Mouse (Mus musculus): ENCODE measurements around the gene 9130213A22Rik.

The 9130213A22Rik gene

GRCm38 (mm10) chr11:69075764-69076479, 46.5 kb downstream of the 9130213A22Rik start:
- no peak for DNase-seq (ENCODE audit: extremely low read depth, low read depth)

DNA sequence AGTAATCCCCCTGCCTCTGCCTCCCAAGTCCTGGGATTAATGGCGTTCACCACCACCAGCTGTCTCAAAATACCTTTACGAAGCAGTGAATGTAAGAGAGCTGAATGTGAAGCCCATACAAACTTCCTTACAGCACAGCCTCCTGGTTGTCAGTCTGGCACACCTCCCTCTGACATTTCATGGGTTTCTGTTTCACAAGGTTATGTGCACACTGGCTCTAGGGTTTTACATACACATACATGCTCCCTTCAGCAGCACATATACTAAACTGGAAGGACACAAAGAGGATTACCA, 47.7 kb downstream of the 9130213A22Rik start:
- DNase-seq (ENCODE audit: extremely low read depth, low read depth) = no peak

- no peak for DNase-seq (ENCODE audit: extremely low read depth, low read depth)
Measured at GRCm38 (mm10) chr11:69073951-69074775, 48.2 kb downstream of the 9130213A22Rik start.

DNA sequence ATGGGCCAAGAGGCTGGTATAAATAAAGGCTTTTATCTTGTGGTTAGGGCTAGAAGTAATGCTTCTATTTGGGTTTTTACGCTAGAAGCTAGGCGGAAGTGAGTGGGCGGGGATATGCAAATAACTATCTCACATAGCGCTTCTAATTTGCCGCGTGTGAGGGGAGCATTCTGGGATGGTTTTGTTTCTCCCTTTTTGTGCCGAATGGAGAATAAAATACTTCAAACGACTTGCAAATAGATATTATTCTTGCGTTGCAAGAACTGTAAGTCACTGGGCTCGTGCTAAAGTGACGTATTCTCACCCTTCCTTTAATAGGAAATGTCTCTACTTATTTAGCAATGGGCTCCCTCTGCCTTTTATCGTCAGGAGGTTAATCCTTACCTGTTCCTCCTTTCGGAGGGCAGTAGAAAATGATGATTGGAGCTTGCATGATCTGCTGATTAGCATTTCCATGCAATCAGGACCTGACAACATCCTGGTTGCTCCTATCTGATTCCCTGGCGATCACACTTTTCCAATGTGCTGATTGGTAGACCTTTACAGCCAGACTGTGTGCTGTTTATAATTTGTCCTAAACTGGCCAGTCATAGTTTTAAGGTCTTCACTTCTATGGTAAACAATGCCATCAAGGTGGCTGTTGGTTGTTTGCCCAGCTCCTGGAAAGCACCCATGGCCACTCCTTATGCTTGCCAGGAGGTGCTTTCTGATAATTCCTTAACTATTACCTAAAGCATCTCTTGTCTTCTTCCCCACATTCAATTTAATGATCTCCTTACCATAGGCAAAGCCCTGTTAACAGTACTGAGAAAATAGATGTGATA, 49.1 kb downstream of the 9130213A22Rik start:
- peak; percentile 99 for DNase-seq (ENCODE audit: extremely low read depth, low read depth)

- DNase-seq (ENCODE audit: extremely low read depth, low read depth) = no peak
Measured at GRCm38 (mm10) chr11:69072666-69073064, 49.7 kb downstream of the 9130213A22Rik start.

DNA sequence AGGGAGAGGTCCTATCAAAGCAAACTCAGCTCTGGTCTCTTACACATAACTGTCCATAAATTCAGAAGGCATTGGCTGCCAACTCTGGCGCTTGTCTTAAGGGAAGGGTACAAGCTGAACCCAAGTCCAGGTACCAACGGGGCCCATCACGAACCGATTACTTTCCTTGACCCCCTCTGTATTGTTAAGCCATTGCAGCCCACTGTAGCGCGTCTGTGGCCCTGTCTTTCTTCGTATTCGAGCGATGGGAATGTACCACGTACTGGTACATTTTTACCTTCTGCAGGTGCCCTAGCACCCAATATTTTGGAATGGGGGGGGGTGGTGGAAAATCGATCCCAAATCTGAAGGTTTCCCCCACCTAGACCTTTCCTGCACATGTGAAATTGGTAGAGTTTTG, 50.2 kb downstream of the 9130213A22Rik start:
- DNase-seq (ENCODE audit: extremely low read depth, low read depth) = no peak

DNA sequence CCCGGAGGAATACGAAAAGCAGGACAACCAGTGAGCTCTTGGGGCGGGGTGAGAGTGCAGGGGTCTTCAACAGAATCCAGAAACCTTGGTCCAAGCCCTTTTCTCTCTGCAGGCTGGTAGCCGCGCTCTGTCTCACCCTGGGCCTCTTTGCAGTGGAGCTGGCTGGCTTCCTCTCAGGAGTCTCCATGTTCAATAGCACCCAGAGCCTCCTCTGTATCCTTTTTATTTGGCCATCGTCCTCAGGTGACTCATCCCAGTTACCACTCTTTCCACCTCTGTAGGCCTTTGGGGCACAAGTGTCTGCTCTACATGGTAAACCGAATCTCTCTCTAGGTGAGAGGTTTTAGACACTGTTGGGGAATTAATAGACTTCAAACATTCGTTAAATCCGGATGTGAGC, 51.1 kb downstream of the 9130213A22Rik start:
- no peak for DNase-seq (ENCODE audit: extremely low read depth, low read depth)

DNA sequence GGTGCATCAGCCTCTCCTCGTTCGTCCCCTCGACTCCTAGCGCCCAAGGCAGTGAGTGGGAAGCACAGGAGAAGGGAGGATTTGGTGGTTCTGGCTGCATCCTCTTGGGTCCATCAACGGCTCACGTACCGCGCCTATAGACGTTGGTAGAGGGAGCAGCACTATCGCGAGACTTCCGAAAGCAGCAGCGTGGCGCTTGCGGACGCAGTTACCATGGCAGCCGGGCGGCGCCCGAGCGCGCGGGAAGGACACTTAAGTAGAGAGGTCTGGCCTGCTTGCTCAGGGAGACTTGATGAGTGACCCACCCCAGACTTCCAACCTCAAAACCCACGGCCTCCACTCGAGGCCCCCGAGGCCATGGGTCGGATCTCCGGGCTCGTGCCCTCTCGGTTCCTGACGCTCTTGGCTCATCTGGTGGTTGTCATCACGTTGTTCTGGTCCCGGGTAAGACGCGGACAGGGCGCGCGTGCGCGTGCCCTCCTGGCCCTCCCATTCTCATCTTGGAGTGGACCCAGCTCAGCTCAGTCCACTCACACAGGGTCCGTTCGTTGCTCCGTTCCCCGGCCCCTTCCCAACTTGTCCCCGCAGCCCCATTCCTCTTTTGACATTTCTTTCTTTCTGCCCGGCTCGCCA, 51.7 kb downstream of the 9130213A22Rik start, which contains the start of gene Tmem107:
Gene Tmem107, plus strand, starts transcription at position 217 of the 633 bp plus-strand sequence.
- DNase-seq (ENCODE audit: extremely low read depth, low read depth) = peak; percentile 93

GRCm38 (mm10) chr11:69070093-69070492, 52.3 kb downstream of the 9130213A22Rik start:
- no peak for DNase-seq (ENCODE audit: extremely low read depth, low read depth)
